Mouse (Mus musculus): Measurements from ENCODE around the gene Rexo1.

DNA sequence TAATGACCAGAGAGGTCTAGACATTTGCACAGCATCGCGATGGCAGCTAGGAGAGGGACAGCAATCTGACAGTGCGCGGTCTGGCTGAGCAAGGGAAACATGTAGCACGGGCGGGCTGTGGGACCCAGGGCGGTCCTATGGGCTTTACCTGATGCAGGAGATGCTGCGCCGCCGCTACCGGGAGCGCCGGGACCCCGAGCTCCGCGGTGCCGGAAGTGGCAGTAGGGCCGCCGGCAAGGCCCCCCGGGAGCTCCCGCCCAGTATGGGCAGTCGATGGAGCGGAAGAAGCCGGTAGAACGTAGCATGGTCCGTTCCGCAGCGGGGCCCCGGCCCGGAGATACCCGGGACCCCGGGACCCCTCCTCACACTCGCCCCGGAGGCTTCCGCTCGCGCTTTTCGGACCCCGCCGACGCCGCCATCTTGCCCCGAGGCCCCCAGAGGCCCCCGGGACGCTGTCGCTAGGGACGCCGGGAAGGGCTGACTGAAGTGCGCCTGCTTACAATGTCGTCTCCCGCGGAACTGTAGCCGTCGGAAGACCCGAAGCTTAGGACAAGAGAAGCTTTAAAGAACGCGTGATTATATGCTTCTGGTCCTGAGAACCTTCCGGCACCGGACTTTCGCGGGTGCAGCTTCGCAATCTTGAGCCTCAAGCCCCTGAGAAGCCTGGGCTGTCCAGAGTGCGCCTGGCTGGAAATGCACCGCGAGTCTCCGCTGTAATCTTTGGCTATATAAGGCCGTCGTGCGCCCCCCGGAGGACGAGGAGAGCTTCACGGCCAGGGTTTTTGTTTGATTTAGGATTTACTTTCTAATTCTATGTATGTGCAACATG lies at the start of gene Rexo1:
- TF ChIP-seq CTCF (IDR thresholded peaks at IDR 0.05; ENCODE audit: low read depth) (peak; percentile 94), EP300 (IDR thresholded peaks at IDR 0.05; ENCODE audit: low read depth) (peak; percentile 59)
